Mouse (Mus musculus) induced T-regulatory cell, adult 2 months (primary cell): ENCODE results near the gene Msi2.

Source experiments
- DNase-seq: peaks from one replicate; pipeline ENCODE4 v3.0.0-alpha.2; 2012; ENCODE audit warnings: low read depth

Gene Msi2

GRCm38 (mm10) chr11:88359736-88360135, 358.6 kb downstream of the Msi2 start:
- no peak for DNase-seq

GRCm38 (mm10) chr11:88357325-88357724, 361.0 kb downstream of the Msi2 start:
- DNase-seq, result no peak

DNA sequence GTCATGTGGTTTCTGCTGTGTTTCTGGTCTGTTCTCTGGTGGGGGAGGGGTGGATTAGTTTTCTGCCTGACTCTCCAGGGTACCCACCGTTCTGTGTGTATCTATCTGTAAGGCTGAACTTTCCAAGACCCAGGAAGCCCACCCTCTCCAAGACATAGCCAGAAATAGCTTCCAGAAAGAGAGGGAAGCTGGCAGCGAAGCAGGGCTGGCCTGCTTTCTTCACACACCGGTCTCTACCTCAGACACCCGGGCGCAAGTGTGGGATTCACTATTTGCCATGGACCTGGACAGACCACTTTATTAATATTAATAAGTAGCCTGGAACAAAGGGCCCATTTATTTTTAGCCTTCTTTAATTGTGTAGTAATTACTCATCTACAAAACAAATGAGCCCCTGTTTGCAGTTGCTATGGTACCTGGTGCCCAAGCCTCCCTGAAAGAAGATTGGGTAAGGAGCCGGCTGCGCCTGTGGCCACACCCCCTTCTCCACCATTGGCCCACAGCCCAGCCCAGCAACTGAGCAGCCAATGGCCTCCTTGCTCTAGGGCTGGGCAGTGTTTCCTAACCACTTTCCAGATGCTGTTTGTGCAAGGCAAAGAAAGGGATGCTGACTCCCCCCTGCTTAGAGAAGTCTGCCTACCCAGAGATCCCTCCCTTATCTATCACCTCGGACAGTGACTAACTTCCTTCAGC, 361.6 kb downstream of the Msi2 start:
- no peak for DNase-seq

DNA sequence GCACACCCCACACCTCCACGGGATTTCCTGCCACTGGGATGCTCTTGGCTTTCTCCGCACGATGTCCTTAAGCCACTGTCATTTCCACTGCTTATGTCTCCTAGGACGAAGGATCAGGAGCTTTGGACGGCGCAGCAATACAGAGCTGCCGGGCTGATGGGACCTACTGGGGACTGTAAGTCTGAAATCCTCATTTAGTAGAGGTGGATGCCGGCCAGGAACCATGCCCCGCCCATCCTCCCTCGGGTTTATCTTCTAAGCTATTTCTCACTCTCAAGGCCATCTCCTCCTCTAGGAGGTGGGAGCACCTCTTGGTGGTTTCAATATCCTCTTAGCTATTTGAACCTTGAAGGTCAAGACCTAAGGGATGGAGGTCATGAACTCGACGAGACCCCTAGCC, 362.3 kb downstream of the Msi2 start:
- no peak for DNase-seq

GRCm38 (mm10) chr11:88354771-88355170, 363.5 kb downstream of the Msi2 start:
- DNase-seq, result no peak

GRCm38 (mm10) chr11:88351722-88352473, 366.4 kb downstream of the Msi2 start:
- no peak for DNase-seq

DNA sequence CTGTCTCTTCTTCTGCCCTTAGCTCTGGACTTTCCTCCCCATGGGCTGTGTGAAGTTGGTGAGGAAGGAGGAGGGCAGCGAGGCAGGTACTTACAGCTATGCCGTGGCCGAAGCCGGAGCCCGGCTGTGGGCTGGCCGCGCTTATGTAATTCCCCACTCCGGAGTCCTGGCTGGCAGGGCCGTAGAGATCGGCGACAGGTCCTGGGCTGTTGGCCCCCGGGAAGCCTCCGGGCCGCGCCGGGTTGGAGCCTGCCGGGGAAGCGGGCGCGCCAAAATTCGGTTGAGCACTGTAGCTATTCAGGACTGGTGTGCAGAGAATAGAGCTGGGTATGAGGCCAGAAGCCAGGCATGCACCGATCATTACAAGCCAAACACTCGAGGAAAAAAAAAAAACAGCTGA, 369.6 kb downstream of the Msi2 start:
- no peak for DNase-seq

- DNase-seq, result no peak
Measured at GRCm38 (mm10) chr11:88348056-88348455, 370.3 kb downstream of the Msi2 start.

GRCm38 (mm10) chr11:88346066-88346465, 372.2 kb downstream of the Msi2 start:
- no peak for DNase-seq

DNA sequence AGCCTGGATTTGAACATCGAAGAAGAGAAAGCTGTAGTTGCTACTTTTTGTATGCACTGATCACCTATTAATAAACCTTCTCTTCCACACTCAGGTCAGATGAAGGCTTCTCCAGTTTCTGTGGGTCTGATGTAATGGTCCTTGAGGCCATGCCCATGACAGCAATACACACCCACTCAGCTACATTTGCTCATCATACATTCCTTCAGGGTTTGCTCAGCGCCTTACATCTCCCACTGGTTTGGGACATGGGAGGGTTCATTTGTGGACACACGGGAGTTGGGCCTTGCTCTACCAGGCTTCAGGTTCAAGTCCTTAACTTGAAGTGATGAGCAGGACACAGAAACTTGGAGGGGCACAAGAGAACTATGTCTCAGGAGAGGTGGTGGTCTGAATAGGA, 380.4 kb downstream of the Msi2 start:
- no peak for DNase-seq

GRCm38 (mm10) chr11:88334893-88335292, 383.4 kb downstream of the Msi2 start:
- no peak for DNase-seq

- DNase-seq, result no peak
Measured at GRCm38 (mm10) chr11:88332309-88332934, 385.9 kb downstream of the Msi2 start.

GRCm38 (mm10) chr11:88331722-88332121, 386.6 kb downstream of the Msi2 start:
- DNase-seq, result no peak

DNA sequence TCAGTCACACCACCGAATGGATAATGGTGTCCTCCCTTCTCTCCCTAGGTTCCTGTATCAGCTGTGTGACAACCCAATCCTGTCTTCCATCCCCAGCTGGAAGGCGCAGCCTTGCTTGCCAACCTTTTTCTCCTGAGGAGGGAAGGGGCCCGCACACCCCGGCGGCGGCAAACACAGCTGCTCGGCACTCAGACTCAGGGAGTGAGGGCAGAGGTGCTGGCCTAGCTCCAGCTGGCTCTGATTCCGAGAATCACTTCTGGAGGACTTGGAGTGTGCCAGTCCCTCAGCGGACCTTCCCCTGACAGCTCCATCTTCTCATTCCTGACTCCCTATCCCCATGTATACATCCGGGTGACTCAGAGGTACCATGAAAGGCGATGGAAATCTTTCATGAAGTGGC, 387.5 kb downstream of the Msi2 start:
- no peak for DNase-seq

DNA sequence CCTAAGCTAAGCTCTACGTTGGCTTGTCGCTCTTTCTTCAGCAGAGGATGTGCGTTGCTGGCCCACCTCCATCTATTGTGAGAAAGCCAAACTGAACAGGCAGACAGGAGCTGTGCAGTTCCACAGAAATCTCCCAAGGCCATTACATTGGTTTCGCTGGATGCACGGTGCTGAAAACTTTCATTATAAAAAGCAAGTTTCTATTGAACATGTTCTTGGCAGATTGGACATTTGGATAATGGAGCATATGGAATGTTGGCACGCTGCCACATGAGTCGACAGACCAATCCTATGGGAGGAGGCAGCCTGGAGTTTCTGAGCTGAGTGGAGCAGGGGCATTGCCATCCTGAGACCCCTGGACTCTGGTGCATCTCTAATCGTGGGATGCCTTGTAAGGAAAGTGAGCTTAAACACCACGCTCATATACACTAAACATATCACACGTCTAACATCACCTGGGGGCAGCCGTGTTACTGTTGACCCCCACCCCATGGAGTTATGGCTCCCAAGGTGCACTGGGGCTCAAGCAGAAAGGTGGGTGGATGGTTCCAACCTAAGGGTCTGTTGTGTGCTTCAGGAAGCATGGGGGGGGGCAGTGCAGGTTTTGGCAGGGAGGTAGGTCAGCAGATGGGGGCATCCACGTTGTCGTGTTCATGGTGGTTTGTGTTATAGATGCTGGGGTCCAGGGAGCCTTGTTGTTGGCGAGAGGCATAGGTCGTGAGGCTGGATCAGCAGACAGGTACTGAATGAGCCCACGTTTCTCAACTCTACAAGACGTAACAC, 389.3 kb downstream of the Msi2 start:
- no peak for DNase-seq

GRCm38 (mm10) chr11:88327016-88327415, 391.3 kb downstream of the Msi2 start:
- no peak for DNase-seq

GRCm38 (mm10) chr11:88318850-88319249, 399.5 kb downstream of the Msi2 start:
- DNase-seq, result no peak

GRCm38 (mm10) chr11:88315393-88315792, 402.9 kb downstream of the Msi2 start:
- DNase-seq, result no peak

DNA sequence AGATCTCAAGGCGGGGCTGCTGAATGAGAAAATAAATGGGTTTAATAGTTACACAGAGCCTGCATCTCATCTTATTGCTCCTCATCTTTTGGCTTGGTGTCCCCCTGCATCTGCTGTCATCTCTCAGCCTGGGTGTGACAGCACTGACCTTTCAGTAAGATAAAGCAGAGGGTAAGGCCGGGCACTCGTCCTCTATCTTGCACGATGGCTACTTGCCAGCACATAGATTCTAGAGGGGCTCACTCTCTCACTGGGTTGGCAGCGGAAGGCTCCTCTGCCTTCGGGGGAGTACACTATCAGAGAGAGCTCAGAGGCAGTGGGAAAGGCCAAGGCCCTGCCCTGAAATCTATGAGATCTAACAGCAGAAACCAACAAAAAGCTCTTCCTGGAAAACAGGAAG, 403.8 kb downstream of the Msi2 start:
- no peak for DNase-seq

GRCm38 (mm10) chr11:88313512-88313911, 404.8 kb downstream of the Msi2 start:
- DNase-seq, result no peak

- no peak for DNase-seq
Measured at GRCm38 (mm10) chr11:88311606-88312005, 406.7 kb downstream of the Msi2 start.

- no peak for DNase-seq
Measured at GRCm38 (mm10) chr11:88310773-88311172, 407.5 kb downstream of the Msi2 start.
